Mouse (Mus musculus): ENCODE results near the gene Bend3.

DNA sequence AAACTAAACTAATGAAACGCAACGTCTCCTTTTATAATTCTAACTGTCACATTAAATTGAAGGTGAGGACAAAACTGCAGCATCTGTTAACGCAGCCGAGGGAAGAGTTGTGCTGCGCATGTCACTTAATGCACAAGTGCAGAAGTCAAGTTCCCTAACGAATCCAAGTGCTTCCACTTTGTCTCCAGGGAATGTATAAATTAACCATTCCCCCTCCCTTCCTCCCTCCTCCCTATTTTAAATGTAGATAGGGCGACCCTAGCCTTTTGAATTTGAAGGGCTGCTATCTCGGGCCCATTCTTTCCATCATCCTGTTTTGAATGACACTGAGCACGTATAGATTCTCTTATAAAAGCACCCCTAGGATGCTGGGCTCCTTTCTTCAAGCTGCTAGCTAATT lies 1.2 kb upstream of the Bend3 start:
- TF ChIP-seq CTCF (IDR thresholded peaks at IDR 0.05) = no peak
- TF ChIP-seq EP300 (IDR thresholded peaks at IDR 0.05) = no peak

All from lung, postnatal 0 days (tissue).